Mouse (Mus musculus): Measurements from ENCODE around the gene Olfr554. TPM values are rescaled to one million over a fixed set of nuclear protein-coding genes. Genes with fewer than 3 reads are reported as not detected.

Olfr554 gene
- polyA plus RNA-seq, 1 experiment from 2014 or later: not detected

GRCm38 (mm10) chr7:102686944-102687501, 48.8 kb downstream of the Olfr554 start, which contains the start of gene Trim68:
TSS of gene Trim68 (minus strand) at chr7:102687327.
- H3K4me1 ChIP-seq: no peaks in the 10 kb centered on the region
- WGBS: under 1% methylated on average over 40 of the region's 40 CpGs
- no peaks in the 10 kb centered on the region for H3K27me3 ChIP-seq (ENCODE audit: insufficient read depth, poor library complexity, severe bottlenecking)
- H3K36me3 ChIP-seq: peaks cover 15% of the 10 kb centered on the region
- no peaks in the 10 kb centered on the region for H3K9me3 ChIP-seq
- peak; percentile 98 for DNase-seq (ENCODE audit: low spot score)
- H3K4me3 ChIP-seq: peak within 1 kb of the TSS; percentile 63
- peak within 1 kb of the TSS; percentile 88 for H3K27ac ChIP-seq

Other genes with a start within 250 kb of the Olfr554 start
- 190 and 198 TPM in 2 replicates for gene Rrm1, start 196.7 kb upstream of the Olfr554 start, polyA plus RNA-seq (2016; fragmentation: Nextera tagmentation; extraction: Ambion mirVana)
- gene Olfr543, start 156.8 kb upstream of the Olfr554 start, polyA plus RNA-seq (2016; fragmentation: Nextera tagmentation; extraction: Ambion mirVana): 0.19 and 0.22 TPM in 2 replicates
- 0.04 TPM in 2 replicates for gene Olfr544, start 150.1 kb upstream of the Olfr554 start, polyA plus RNA-seq (2016; fragmentation: Nextera tagmentation; extraction: Ambion mirVana)
- gene Olfr545, start 138.9 kb upstream of the Olfr554 start, polyA plus RNA-seq (2016; fragmentation: Nextera tagmentation; extraction: Ambion mirVana): 0.11 TPM in 1 of 2 replicates, not detected in the other
- not detected in 2 replicates for gene Olfr547, start 103.7 kb upstream of the Olfr554 start, polyA plus RNA-seq (2016; fragmentation: Nextera tagmentation; extraction: Ambion mirVana)
- gene Olfr548-ps1, start 97.5 kb upstream of the Olfr554 start, polyA plus RNA-seq (2016; fragmentation: Nextera tagmentation; extraction: Ambion mirVana): not detected in 2 replicates
- not detected in 2 replicates for gene Olfr549, start 88.6 kb upstream of the Olfr554 start, polyA plus RNA-seq (2016; fragmentation: Nextera tagmentation; extraction: Ambion mirVana)
- gene Trim21, start 72.9 kb upstream of the Olfr554 start, polyA plus RNA-seq (2016; fragmentation: Nextera tagmentation; extraction: Ambion mirVana): 0.47 and 0.65 TPM in 2 replicates
- not detected in 2 replicates for gene Olfr550, start 67.0 kb upstream of the Olfr554 start, polyA plus RNA-seq (2016; fragmentation: Nextera tagmentation; extraction: Ambion mirVana)
- not detected in 2 replicates for gene Olfr551, start 46.5 kb upstream of the Olfr554 start, polyA plus RNA-seq (2016; fragmentation: Nextera tagmentation; extraction: Ambion mirVana)
- gene Olfr552, start 40.7 kb upstream of the Olfr554 start, polyA plus RNA-seq (2016; fragmentation: Nextera tagmentation; extraction: Ambion mirVana): not detected in 2 replicates
- not detected in 2 replicates for gene Olfr553, start 20.2 kb upstream of the Olfr554 start, polyA plus RNA-seq (2016; fragmentation: Nextera tagmentation; extraction: Ambion mirVana)
- gene Olfr555, start 20.4 kb downstream of the Olfr554 start, polyA plus RNA-seq (2016; fragmentation: Nextera tagmentation; extraction: Ambion mirVana): not detected in 2 replicates
- not detected in 2 replicates for gene Olfr556, start 26.5 kb downstream of the Olfr554 start, polyA plus RNA-seq (2016; fragmentation: Nextera tagmentation; extraction: Ambion mirVana)
- gene Trim68, start 48.9 kb downstream of the Olfr554 start, polyA plus RNA-seq (2016; fragmentation: Nextera tagmentation; extraction: Ambion mirVana): 14.6 and 16.2 TPM in 2 replicates
- not detected in 2 replicates for gene Olfr557, start 57.5 kb downstream of the Olfr554 start, polyA plus RNA-seq (2016; fragmentation: Nextera tagmentation; extraction: Ambion mirVana)
- gene Olfr558, start 63.8 kb downstream of the Olfr554 start, polyA plus RNA-seq (2016; fragmentation: Nextera tagmentation; extraction: Ambion mirVana): not detected in 2 replicates
- not detected in 2 replicates for gene Olfr33, start 80.6 kb downstream of the Olfr554 start, polyA plus RNA-seq (2016; fragmentation: Nextera tagmentation; extraction: Ambion mirVana)
- gene Olfr559, start 89.1 kb downstream of the Olfr554 start, polyA plus RNA-seq (2016; fragmentation: Nextera tagmentation; extraction: Ambion mirVana): not detected in 2 replicates
- not detected in 2 replicates for gene Olfr560, start 120.9 kb downstream of the Olfr554 start, polyA plus RNA-seq (2016; fragmentation: Nextera tagmentation; extraction: Ambion mirVana)
- gene Olfr78, start 121.0 kb downstream of the Olfr554 start, polyA plus RNA-seq (2016; fragmentation: Nextera tagmentation; extraction: Ambion mirVana): not detected in 2 replicates
- gene Olfr561, start 132.8 kb downstream of the Olfr554 start, polyA plus RNA-seq (2016; fragmentation: Nextera tagmentation; extraction: Ambion mirVana): not detected in 2 replicates
- not detected in 2 replicates for gene Olfr564, start 165.0 kb downstream of the Olfr554 start, polyA plus RNA-seq (2016; fragmentation: Nextera tagmentation; extraction: Ambion mirVana)
- not detected in 2 replicates for gene Olfr566, start 220.3 kb downstream of the Olfr554 start, polyA plus RNA-seq (2016; fragmentation: Nextera tagmentation; extraction: Ambion mirVana)
- gene Olfr568, start 238.7 kb downstream of the Olfr554 start, polyA plus RNA-seq (2016; fragmentation: Nextera tagmentation; extraction: Ambion mirVana): not detected in 2 replicates